Mouse (Mus musculus) CH12F3 (cell line): ENCODE measurements around the gene 4930512M02Rik.

Source experiments
- in situ Hi-C: fragments of 300-500 bp; cut with MboI; formaldehyde crosslinking; loops from 2 replicates; pipeline ENCODE4 v1.14.3; 2020; ENCODE audit warnings: low sequenced_read_pairs

4930512M02Rik gene

DNA sequence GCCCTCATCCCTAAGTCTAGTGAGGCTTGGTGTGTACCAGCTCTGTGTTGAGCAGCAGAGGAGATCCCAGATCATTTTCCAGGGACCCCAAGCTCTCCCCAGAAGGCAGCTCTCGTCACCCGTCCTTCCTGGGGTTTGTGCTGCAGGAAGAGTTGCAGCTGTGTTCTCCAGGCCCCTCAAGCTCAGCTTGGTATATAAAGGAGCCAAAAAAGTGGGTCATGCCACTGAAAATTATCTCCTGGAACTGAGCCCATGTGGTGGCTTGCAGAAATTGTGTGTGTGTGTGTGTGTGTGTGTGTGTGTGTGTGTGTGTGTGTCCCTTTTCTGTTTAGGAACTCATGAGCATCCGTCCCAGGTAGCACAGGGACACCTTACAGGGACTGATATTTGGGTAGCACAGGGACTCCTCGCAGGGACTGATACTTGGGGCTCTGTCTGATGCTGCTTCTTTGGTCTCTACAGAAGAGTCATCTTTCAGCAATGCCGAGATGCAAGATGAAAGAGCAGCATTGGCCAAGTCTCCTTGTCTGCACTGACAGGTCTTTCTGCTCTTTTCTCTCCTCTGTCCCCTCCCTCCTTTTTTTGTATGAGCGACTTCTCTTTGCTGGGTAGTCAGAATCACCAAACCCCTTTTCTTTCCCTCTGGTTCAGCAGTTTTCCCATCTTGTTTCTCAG lies 62.4 kb downstream of the 4930512M02Rik start:
- in situ Hi-C loops = no loop called here

GRCm38 (mm10) chr11:11564266-11565044 lies 63.2 kb downstream of the 4930512M02Rik start:
- in situ Hi-C loops = no loop called here

- in situ Hi-C loops = no loop called here
These were observed 66.5 kb downstream of the 4930512M02Rik start for GRCm38 (mm10) chr11:11561118-11561517.

GRCm38 (mm10) chr11:11559099-11559686 lies 68.4 kb downstream of the 4930512M02Rik start:
- in situ Hi-C loops = no loop called here

- in situ Hi-C loops = no loop called here
These were observed 69.0 kb downstream of the 4930512M02Rik start for GRCm38 (mm10) chr11:11558662-11559061.

DNA sequence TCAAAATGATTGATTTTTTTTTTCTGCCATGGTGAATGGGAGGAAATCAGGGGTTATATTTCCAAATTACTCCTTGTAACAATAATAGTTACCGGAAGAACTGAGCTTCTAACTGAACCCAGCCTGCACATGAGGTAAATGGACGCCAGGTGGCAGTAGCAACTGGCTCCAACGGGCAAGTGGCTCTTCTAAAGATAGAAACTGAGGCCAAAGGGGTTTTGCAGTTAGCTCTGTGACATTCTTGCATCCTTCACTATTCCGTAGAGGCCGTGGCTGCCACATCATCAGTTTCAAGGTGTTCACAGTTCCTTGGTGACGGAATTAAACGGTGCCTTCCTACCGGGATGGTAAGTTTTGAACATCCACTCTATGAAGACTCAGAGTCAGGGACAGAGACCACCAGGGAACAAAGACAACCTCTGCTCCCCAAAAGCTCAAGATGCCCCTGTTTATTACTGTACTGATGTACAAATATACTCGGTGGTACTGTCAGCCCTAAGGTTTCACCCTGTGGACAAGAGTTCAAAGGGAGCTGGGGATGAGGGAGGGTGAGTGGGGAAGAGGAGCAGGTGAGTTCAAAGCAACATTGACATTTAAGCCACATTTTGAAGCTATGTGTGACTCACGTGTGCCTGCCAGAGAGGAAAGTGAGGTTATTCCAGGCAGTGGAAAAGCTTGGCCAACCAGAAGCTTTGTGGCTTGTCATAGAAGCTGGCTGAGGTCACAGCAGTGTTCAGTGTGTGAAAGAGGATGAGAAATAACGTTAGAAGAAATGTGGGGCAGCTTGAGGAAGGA lies 70.3 kb downstream of the 4930512M02Rik start:
- in situ Hi-C loops = no loop called here

- in situ Hi-C loops = no loop called here
These were observed 71.4 kb downstream of the 4930512M02Rik start for GRCm38 (mm10) chr11:11556186-11556585.

DNA sequence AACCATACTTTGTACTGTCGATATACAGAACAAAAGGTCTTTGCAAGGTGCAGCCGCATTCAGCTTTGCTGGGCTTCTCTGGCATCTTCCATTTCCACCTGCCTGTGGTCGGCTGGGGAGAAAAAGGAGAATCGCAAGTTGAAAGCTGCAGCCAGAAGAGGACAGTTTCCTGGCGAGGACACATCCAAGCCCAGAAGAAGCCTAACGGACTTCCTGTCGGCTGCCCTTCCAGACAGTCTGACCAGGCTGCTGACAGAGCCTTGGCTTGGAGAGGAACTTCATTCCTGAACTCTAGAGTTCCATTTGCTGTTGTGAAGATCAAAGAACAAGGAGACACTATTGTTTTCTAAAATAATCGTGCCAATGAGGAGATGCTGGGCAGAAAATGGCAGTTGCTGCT lies 72.1 kb downstream of the 4930512M02Rik start:
- in situ Hi-C loops = no loop called here

GRCm38 (mm10) chr11:11547597-11548240 lies 79.9 kb downstream of the 4930512M02Rik start:
- in situ Hi-C loops = no loop called here

DNA sequence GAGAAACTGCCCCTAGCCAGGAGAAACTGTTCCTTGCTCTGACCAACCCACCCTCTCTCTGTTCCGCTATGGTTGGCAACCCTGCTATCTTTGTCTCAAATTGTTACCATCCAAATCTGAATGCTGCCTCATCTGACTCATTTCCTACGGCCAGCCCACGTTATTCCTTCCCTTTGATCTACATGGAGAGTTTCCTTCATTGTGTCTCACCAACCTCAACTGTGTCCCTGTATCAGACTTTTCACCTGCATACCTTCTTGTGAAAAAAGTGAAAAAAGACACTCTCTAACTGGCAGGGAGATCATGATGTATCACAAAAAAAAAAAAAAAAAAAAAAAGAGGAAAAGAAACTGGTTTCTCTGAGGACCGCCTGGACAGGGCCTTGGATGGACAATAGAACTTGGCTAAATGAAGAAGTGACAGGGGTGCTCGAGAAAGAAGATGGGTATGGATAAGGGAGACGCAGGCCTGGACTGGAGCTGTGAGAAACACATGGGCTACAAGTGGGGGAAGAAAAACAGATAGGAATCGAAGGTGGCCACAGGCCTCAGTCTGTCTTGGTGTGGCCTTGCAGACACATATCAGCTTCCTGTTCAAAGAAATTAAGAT lies 80.6 kb downstream of the 4930512M02Rik start:
- in situ Hi-C loops = no loop called here

GRCm38 (mm10) chr11:11545948-11546347 lies 81.7 kb downstream of the 4930512M02Rik start:
- in situ Hi-C loops = no loop called here
